Mouse (Mus musculus) spleen, postnatal 4 days (tissue): ENCODE measurements around the gene Maco1.
A peak's percentile ranks its signal among the peaks of the same experiment; 100 is the strongest.

Experiments
- DNase-seq, 2 experiments: peaks; one replicate each; pipeline ENCODE4 v3.0.0; 2022; ENCODE audit warnings: low spot score in 2 of 2

Gene Maco1

GRCm38 (mm10) chr4:134772805-134773674, 80.1 kb downstream of the Maco1 start:
- DNase-seq: no peak

- DNase-seq: no peak
Measured at GRCm38 (mm10) chr4:134769891-134770290, 83.3 kb downstream of the Maco1 start.

- DNase-seq: no peak
Measured at GRCm38 (mm10) chr4:134769081-134769811, 83.9 kb downstream of the Maco1 start.

GRCm38 (mm10) chr4:134768226-134768888, 84.8 kb downstream of the Maco1 start:
- no peak for DNase-seq

- DNase-seq: peak; percentile 86 to 94
Measured at GRCm38 (mm10) chr4:134767426-134768225, 85.5 kb downstream of the Maco1 start, which contains the start of gene Ldlrap1. Gene Ldlrap1 (minus strand): TSS chr4:134768024.

GRCm38 (mm10) chr4:134766904-134767425, 86.2 kb downstream of the Maco1 start:
- DNase-seq: peak; percentile 42 to 80

- no peak for DNase-seq
Measured at GRCm38 (mm10) chr4:134766277-134766676, 86.9 kb downstream of the Maco1 start.

GRCm38 (mm10) chr4:134764333-134764732, 88.8 kb downstream of the Maco1 start:
- no peak for DNase-seq

GRCm38 (mm10) chr4:134762360-134762759, 90.8 kb downstream of the Maco1 start:
- DNase-seq: peak; percentile 57 to 77

- DNase-seq: peak; percentile 75 to 85
Measured at GRCm38 (mm10) chr4:134760793-134761201, 92.3 kb downstream of the Maco1 start.

GRCm38 (mm10) chr4:134760281-134760680, 92.9 kb downstream of the Maco1 start:
- DNase-seq: no peak

GRCm38 (mm10) chr4:134759564-134759963, 93.6 kb downstream of the Maco1 start:
- DNase-seq: peak; percentile 64 to 79

- no peak for DNase-seq
Measured at GRCm38 (mm10) chr4:134758922-134759321, 94.2 kb downstream of the Maco1 start.

GRCm38 (mm10) chr4:134758367-134758766, 94.8 kb downstream of the Maco1 start:
- no peak for DNase-seq

- no peak for DNase-seq
Measured at GRCm38 (mm10) chr4:134756953-134757352, 96.2 kb downstream of the Maco1 start.

GRCm38 (mm10) chr4:134754941-134755340, 98.2 kb downstream of the Maco1 start:
- no peak for DNase-seq

GRCm38 (mm10) chr4:134754371-134754770, 98.8 kb downstream of the Maco1 start:
- peak; percentile 60 to 79 for DNase-seq

GRCm38 (mm10) chr4:134753516-134754261, 99.5 kb downstream of the Maco1 start:
- DNase-seq: no peak

- DNase-seq: no peak
Measured at GRCm38 (mm10) chr4:134752911-134753426, 100.2 kb downstream of the Maco1 start.
